Comparison of ENCODE assay signal across 8 mouse cellular contexts in the genomic region with DNA sequence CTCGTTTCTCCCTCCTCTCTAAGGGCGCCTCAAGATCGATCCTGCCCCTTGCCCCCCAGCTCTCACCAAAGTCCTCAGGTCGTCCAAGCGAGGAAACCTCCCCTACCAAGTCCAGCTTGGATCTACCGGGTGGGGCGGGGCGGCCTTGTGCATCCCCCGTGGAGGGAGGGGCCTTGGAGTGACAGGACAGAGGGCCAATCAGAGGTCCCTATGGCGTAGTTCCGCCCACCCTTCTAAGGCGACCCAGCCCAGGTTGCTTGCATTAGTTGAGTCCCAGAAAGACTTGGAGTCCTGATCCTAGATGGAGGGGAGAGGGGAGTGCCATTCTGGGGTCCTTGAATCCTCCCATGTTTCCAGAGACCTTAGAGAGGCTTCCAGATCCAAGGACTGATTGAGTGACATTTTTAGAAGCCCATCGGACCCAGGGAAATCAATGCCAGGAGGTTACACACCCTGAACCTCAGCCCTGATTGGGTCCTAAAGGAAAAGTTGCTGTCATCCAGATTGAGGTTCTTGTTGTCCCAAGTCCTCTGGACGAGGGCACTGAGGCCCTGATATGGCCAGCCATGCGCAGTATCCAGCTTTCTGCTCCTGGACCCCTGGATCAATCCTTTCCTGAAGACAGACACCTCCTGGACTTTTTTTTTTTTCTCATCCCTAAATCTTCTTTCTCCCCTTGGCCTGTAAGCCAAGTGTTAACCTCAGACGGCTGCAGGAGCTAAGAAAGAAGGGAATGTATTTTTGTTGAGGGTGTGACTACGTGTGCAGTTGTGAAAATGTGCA. TPM values are rescaled to one million over a fixed set of nuclear protein-coding genes. Genes with fewer than 3 reads are reported as not detected.
A peak's percentile ranks its signal among the peaks of the same experiment; 100 is the strongest.
DNase-seq lines count a peak whose midpoint lies in the region; ATAC-seq and TF ChIP-seq lines count a peak whose summit lies in the region.

No protein-coding gene starts in this region.

- H3K4me1 ChIP-seq in G1E (ENCODE audit: insufficient read depth, low read depth, low read length) = peaks cover 72% of the 10 kb centered on the region
- peaks cover 27% of the 10 kb centered on the region for H3K4me1 ChIP-seq in forebrain, embryonic 15.5 days

- peak overlapping the region; percentile 71 for H3K4me3 ChIP-seq in G1E (ENCODE audit: low read depth, low read length)
- H3K4me3 ChIP-seq in forebrain, embryonic 15.5 days = peak overlapping the region; percentile 35

- H3K4me2 ChIP-seq in forebrain, embryonic 15.5 days (replicated peaks) = peak overlapping the region; percentile 42

- H3K36me3 ChIP-seq in G1E (replicated peaks) = peaks cover 15% of the 10 kb centered on the region
- H3K36me3 ChIP-seq in forebrain, embryonic 15.5 days = no peaks in the 10 kb centered on the region

- H3K27me3 ChIP-seq in G1E (ENCODE audit: insufficient read depth, low read length) = peaks cover 10% of the 10 kb centered on the region
- H3K27me3 ChIP-seq in forebrain, embryonic 15.5 days = no peaks in the 10 kb centered on the region

- 5% methylated on average over 17 of the region's 17 CpGs for WGBS in forebrain, embryonic 15.5 days

- 0 out of 2 replicates have a peak overlapping the region, but pooled peaks have one; percentile 50 for H3K9ac ChIP-seq in forebrain, embryonic 15.5 days (replicated peaks)

- peak; percentile 67 for ATAC-seq in G1E (ENCODE audit: extremely low read depth, insufficient number of reproducible peaks, low FRiP score, poor library complexity, severe bottlenecking)
- ATAC-seq in forebrain, embryonic 15.5 days (replicated peaks) = peak; percentile 68
- ATAC-seq in hematopoietic stem cell, adult 5-6 weeks (replicated peaks in 1 of 2; ENCODE audit: insufficient read depth in 1 of 2, low FRiP score in 2 of 2, low TSS enrichment in 1 of 2, low read depth in 1 of 2, poor library complexity in 2 of 2, severe bottlenecking in 2 of 2) = peak; percentile 75

- no peak for TF ChIP-seq CTCF in G1E (IDR thresholded peaks at IDR 0.05; ENCODE audit: low read depth, low read length)

- H3K27ac ChIP-seq in forebrain, embryonic 15.5 days (replicated peaks) = peak overlapping the region; percentile 71

- no peaks in the 10 kb centered on the region for H3K9me3 ChIP-seq in G1E (replicated peaks)
- H3K9me3 ChIP-seq in forebrain, embryonic 15.5 days = no peaks in the 10 kb centered on the region

- peak; percentile 86 for DNase-seq in G1E (ENCODE audit: low spot score)
- peak; percentile 69 for DNase-seq in brain, adult 2 months (ENCODE audit: low read depth, low spot score)
- peak; percentile 77 for DNase-seq in layer of hippocampus, adult 9-11 months
- peak; percentile 97 to 99 for DNase-seq in lung, postnatal 4 days
- peak; percentile 88 for DNase-seq in retina, postnatal 1 day
- DNase-seq in urinary bladder, postnatal 4 days (ENCODE audit: low spot score in 2 of 2) = peak; percentile 96 to 99

RNA-seq across cellular contexts. Expression of a gene that starts 2.1 kb away (rescaled TPM):
- total RNA-seq in G1E (2014; fragmentation: Nextera tagmentation) (8.1 and 12.3 TPM in 2 replicates), G1E (2017) (55.9 and 64.1 TPM in 2 replicates)
- 12.2 and 12.7 TPM in 2 replicates for polyA plus RNA-seq in G1E (2012)
- 10.9 and 13.6 TPM in 2 replicates for polyA plus RNA-seq in forebrain, embryonic 15.5 days (2015; fragmentation: Nextera tagmentation; extraction: Ambion mirVana)
- total RNA-seq in hematopoietic stem cell, adult 5-6 weeks (2017) = 17.1 and 23.8 TPM in 2 replicates

RNA-seq across cellular contexts. Expression of a gene that starts 9.5 kb away (rescaled TPM):
- total RNA-seq in G1E (2014; fragmentation: Nextera tagmentation) = not detected in 2 replicates
- total RNA-seq in G1E (2017) = not detected in 2 replicates
- polyA plus RNA-seq in G1E (2012) = not detected in 2 replicates
- not detected in 2 replicates for polyA plus RNA-seq in forebrain, embryonic 15.5 days (2015; fragmentation: Nextera tagmentation; extraction: Ambion mirVana)
- not detected in 2 replicates for total RNA-seq in hematopoietic stem cell, adult 5-6 weeks (2017)

RNA-seq across cellular contexts. Expression of a gene that starts 12.5 kb away (rescaled TPM):
- total RNA-seq in G1E (2014; fragmentation: Nextera tagmentation) = 108 and 118 TPM in 2 replicates
- 173 and 186 TPM in 2 replicates for total RNA-seq in G1E (2017)
- polyA plus RNA-seq in G1E (2012) = 193 and 196 TPM in 2 replicates
- polyA plus RNA-seq in forebrain, embryonic 15.5 days (2015; fragmentation: Nextera tagmentation; extraction: Ambion mirVana) = 55.6 and 65.1 TPM in 2 replicates
- 116 and 147 TPM in 2 replicates for total RNA-seq in hematopoietic stem cell, adult 5-6 weeks (2017)

RNA-seq across cellular contexts. Expression of a gene that starts 14.0 kb away (rescaled TPM):
- total RNA-seq in G1E (2014; fragmentation: Nextera tagmentation) = 15.2 and 16.2 TPM in 2 replicates
- 4.9 and 5.7 TPM in 2 replicates for total RNA-seq in G1E (2017)
- 7.4 and 8.1 TPM in 2 replicates for polyA plus RNA-seq in G1E (2012)
- polyA plus RNA-seq in forebrain, embryonic 15.5 days (2015; fragmentation: Nextera tagmentation; extraction: Ambion mirVana) = 1.3 and 1.7 TPM in 2 replicates
- 3.5 and 6.1 TPM in 2 replicates for total RNA-seq in hematopoietic stem cell, adult 5-6 weeks (2017)

RNA-seq across cellular contexts. Expression of a gene that starts 34.0 kb away (rescaled TPM):
- total RNA-seq in G1E (2014; fragmentation: Nextera tagmentation) (14.4 and 16.5 TPM in 2 replicates), G1E (2017) (17.8 and 18.9 TPM in 2 replicates)
- 20.1 and 20.7 TPM in 2 replicates for polyA plus RNA-seq in G1E (2012)
- polyA plus RNA-seq in forebrain, embryonic 15.5 days (2015; fragmentation: Nextera tagmentation; extraction: Ambion mirVana) = 21.4 and 22.9 TPM in 2 replicates
- total RNA-seq in hematopoietic stem cell, adult 5-6 weeks (2017) = 16.4 and 17.1 TPM in 2 replicates

Comparison
In these comparisons a context has a peak if more than half of its experiments do, and no peak if none do; other contexts are left out.
1. Peak in every context shown above with its lines: DNase-seq, ATAC-seq, H3K4me3 ChIP-seq and H3K27ac ChIP-seq.